Mouse (Mus musculus): Measurements from ENCODE around the gene Gm49383.

- no peak for TF ChIP-seq POLR2A (IDR thresholded peaks at IDR 0.05; ENCODE audit: borderline replicate concordance, low read depth, low read length)
- no peak for TF ChIP-seq CTCF (IDR thresholded peaks at IDR 0.05; ENCODE audit: low read depth, low read length)
These were observed 28.3 kb downstream of the Gm49383 start, which contains the start of gene Lrr1 for GRCm38 (mm10) chr12:69168461-69169106.
